Mouse (Mus musculus): ENCODE data around the gene Plekha5. TPM values are rescaled to one million over a fixed set of nuclear protein-coding genes. Genes with fewer than 3 reads are reported as not detected.

Gene Plekha5
- polyA plus RNA-seq, 1 experiment from 2014 or later = 51.4 TPM

DNA sequence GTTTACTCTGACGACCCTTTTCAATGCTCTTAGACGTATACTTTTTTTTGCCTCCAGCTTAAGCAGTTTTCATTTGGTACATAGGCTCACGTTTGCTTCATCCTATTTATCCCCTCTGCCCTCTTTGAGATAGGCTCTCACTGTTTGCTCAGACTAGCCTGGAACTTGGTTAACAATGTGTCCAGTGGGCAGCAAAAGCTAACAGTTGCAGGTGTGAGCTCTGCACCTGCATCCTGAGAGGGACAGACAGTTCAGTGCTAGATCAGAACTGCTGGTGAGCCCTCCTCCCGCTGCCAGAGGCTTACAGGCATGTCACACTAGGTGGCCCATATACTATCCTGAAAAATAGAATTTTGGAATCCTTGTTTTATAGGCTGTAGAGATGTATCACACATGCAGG is 206.5 kb downstream of the Plekha5 start:
- ATAC-seq (ENCODE audit: low FRiP score) = no peak
- H3K9ac ChIP-seq = no peak overlapping the region
- H3K9me3 ChIP-seq = no peaks in the 10 kb centered on the region
- no peaks in the 10 kb centered on the region for H3K27me3 ChIP-seq
- no peak overlapping the region for H3K27ac ChIP-seq
- no peak overlapping the region for H3K4me3 ChIP-seq (replicated peaks)
- peaks cover 8% of the 10 kb centered on the region for H3K36me3 ChIP-seq (replicated peaks)
- WGBS = 34% methylated on average over 4 of the region's 4 CpGs
- H3K4me1 ChIP-seq = peaks cover 39% of the 10 kb centered on the region
- no peak overlapping the region for H3K4me2 ChIP-seq

DNA sequence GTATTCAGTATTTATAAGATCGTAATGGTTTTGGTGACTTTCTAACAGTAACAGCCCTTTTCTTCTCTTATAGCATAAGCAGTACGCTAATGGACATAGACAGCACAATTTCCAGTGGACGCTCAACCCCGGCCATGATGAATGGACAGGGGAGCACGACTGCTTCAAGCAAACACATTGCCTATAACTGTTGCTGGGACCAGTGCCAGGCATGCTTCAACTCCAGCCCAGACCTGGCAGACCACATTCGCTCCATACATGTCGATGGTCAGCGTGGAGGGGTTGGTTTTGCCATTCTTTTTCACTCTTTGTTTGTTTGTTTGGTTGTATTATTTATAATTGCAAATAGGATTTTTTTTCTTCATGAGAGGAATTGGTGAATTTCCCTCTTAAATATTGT is 209.8 kb downstream of the Plekha5 start:
- Histone ChIP-seq H3K4me1 (peaks cover 16% of the 10 kb centered on the region), H3K27ac (no peak overlapping the region), H3K4me2 (no peak overlapping the region), H3K9me3 (no peaks in the 10 kb centered on the region), H3K9ac (no peak overlapping the region), H3K27me3 (no peaks in the 10 kb centered on the region), H3K36me3 (replicated peaks) (peaks cover 34% of the 10 kb centered on the region), H3K4me3 (replicated peaks) (no peak overlapping the region)
- no peak for ATAC-seq (ENCODE audit: low FRiP score)
- WGBS = 96% methylated on average over 8 of the region's 8 CpGs

DNA sequence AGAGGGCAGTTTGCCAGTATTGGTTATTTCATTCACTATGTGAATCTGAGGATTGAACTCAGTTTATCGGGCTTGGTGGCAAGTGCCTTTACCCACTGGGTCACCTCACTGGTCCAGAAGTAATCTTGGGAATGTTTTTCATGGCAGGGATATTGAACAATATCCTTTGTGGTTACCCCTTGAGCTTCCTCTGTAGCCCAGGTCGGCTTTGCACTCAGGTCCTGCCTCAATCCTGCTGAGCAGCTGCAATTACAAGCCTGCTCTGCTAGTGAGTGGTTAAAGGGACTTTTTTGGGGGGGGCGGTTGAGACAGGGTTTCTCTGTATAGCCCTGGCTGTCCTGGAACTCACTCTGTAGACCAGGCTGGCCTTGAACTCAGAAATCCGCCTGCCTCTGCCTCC is 212.4 kb downstream of the Plekha5 start:
- no peaks in the 10 kb centered on the region for H3K4me1 ChIP-seq
- H3K4me2 ChIP-seq = no peak overlapping the region
- no peak overlapping the region for H3K9ac ChIP-seq
- H3K27ac ChIP-seq = no peak overlapping the region
- peaks cover 58% of the 10 kb centered on the region for H3K36me3 ChIP-seq (replicated peaks)
- no peak overlapping the region for H3K4me3 ChIP-seq (replicated peaks)
- H3K9me3 ChIP-seq = no peaks in the 10 kb centered on the region
- no peak for ATAC-seq (ENCODE audit: low FRiP score)
- no peaks in the 10 kb centered on the region for H3K27me3 ChIP-seq
- WGBS = 98% methylated on average over 4 of the region's 4 CpGs

DNA sequence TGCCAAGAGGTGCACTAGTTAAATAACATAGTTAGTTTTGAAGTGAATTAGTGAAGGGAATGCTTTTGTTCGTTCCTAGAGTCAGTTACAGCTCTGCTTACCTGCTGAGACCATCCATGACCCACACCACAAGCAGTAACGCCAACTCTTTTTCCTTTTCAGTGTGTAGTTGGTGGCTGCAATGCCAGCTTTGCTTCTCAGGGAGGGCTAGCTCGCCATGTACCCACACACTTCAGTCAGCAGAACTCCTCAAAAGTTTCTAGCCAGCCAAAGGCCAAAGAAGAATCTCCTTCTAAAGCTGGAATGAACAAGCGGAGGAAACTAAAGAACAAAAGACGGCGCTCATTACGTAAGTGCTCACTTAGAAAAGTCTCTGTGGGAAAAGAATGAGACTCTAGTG is 218.2 kb downstream of the Plekha5 start:
- WGBS = 75% methylated on average over 7 of the region's 7 CpGs
- Histone ChIP-seq H3K27me3 (no peaks in the 10 kb centered on the region), H3K4me3 (replicated peaks) (no peak overlapping the region), H3K4me2 (no peak overlapping the region), H3K4me1 (no peaks in the 10 kb centered on the region), H3K9ac (no peak overlapping the region), H3K27ac (no peak overlapping the region), H3K9me3 (no peaks in the 10 kb centered on the region), H3K36me3 (replicated peaks) (peaks cover 75% of the 10 kb centered on the region)
- ATAC-seq (ENCODE audit: low FRiP score) = no peak

DNA sequence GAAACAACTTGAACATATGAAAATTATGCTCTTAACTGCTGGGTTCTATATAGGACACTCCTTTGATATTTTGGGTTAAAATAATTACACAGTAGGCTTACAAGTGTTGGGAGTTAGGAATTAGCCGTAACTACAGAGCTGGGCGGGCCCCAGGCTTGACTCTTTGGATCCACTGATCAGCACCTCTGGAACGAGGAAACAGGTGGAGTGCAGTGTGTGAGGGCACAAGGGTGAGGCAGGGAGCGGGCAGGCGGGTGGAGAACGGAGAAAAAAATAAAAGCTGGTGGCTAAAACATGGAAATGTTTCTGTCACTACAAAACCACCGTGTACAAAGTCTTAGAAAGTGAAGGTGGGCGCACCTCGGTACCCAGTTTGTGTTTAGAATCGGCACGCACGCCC is 218.8 kb downstream of the Plekha5 start:
- no peaks in the 10 kb centered on the region for H3K9me3 ChIP-seq
- no peak overlapping the region for H3K4me2 ChIP-seq
- H3K4me3 ChIP-seq (replicated peaks) = no peak overlapping the region
- no peaks in the 10 kb centered on the region for H3K4me1 ChIP-seq
- no peaks in the 10 kb centered on the region for H3K27me3 ChIP-seq
- no peak for ATAC-seq (ENCODE audit: low FRiP score)
- H3K9ac ChIP-seq = no peak overlapping the region
- H3K36me3 ChIP-seq (replicated peaks) = peaks cover 75% of the 10 kb centered on the region
- no peak overlapping the region for H3K27ac ChIP-seq
- WGBS = 93% methylated on average over 12 of the region's 12 CpGs

DNA sequence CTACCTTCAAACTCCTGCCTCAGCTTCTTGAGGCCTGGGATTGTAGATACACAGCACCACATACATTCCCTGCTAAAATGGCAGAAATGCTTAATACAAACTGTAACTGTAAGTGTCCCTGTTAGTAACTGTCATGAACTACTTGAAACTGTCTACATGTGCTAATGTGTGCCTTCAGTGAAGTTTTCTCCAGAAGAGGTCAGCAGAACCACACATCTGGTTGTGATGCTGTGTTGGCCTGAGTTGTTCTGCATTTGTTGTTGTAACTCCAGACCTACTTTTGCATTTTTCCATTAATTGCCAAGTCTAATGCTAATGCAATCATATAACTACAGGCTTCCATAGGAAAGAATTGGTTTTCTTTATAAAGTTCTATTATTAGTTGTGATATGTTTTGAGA is 222.1 kb downstream of the Plekha5 start:
- H3K27me3 ChIP-seq = no peaks in the 10 kb centered on the region
- no peak overlapping the region for H3K4me3 ChIP-seq (replicated peaks)
- H3K9ac ChIP-seq = no peak overlapping the region
- no peak for ATAC-seq (ENCODE audit: low FRiP score)
- no peak overlapping the region for H3K4me2 ChIP-seq
- no peaks in the 10 kb centered on the region for H3K4me1 ChIP-seq
- no peak overlapping the region for H3K27ac ChIP-seq
- H3K9me3 ChIP-seq = no peaks in the 10 kb centered on the region
- peaks cover 74% of the 10 kb centered on the region for H3K36me3 ChIP-seq (replicated peaks)

Other genes starting within 250 kb of the Plekha5 start
- 14.4 and 15.6 TPM in 2 replicates for gene Aebp2, start 198.6 kb downstream of the Plekha5 start, polyA plus RNA-seq (2016; fragmentation: Nextera tagmentation; extraction: Ambion mirVana)

Measured in forebrain, embryonic 12.5 days (tissue).